Mouse (Mus musculus): ENCODE data around the gene Rtn1.

DNA sequence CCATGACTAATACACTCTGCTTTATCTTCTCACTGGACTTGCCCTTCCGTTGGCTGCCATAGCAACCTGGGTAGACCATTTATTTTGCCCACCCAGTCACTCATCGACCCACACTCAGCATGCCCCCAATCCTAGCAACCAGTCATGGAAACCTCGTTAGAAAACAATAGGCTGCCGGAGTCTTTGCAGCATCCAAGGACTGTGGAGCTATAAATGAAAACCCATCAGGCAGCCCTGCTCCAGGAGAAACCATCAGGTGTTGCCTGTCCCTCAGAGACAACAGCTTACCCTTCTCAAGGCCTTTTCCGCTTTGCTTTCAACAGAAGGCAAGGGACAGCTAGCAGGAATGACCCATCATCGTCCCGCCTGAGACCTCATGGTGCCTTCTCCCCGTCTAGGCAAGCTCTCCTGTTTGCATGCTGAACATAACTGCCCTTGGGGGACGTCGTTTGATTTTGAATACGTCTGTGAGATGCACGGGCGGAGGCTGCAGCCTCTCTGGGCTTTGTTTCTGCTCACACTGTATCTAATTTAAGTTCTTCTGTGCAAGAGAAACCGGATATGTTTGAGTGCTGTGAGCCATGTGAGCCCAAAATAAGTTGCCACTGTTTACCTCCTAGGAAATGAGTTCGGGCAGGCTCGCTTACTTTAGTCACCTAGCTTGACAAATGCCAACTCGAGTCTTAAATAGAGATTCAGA lies 34.8 kb downstream of the Rtn1 start:
- TF ChIP-seq TAL1 (IDR thresholded peaks at IDR 0.05; ENCODE audit: low read length), result no peak
- TF ChIP-seq GATA1 (IDR thresholded peaks at IDR 0.05; ENCODE audit: low read length), result no peak
